Mouse (Mus musculus) G1E (cell line): ENCODE results near the gene Apln.

Experiments
- CTCF ChIP-seq: IDR thresholded peaks from 2 replicates; pipeline ENCODE4 v1.5.1; 2012; ENCODE audit warnings: low read depth, low read length, inconsistent platforms, mixed read lengths
- TAL1 ChIP-seq: conservative IDR thresholded peaks from 2 replicates; pipeline ENCODE4 v1.6.1; 2012; ENCODE audit warnings: low read depth, low read length, inconsistent platforms, mixed read lengths

- no peak for TF ChIP-seq CTCF
- TF ChIP-seq TAL1: no peak
Observed at GRCm38 (mm10) chrX:48046315-48046714, 11.7 kb upstream of the Apln start.
